Mouse (Mus musculus) cerebellum, adult 2 months (tissue): ENCODE measurements around the gene Urb1.

Source experiments
- CTCF ChIP-seq: fragments of 200-500 bp; IDR thresholded peaks from 2 replicates; pipeline ENCODE4 v1.5.1; 2011; ENCODE audit warnings: low read depth, mild to moderate bottlenecking, control low read depth, low read length, moderate library complexity, borderline replicate concordance; ENCODE audit not compliant: insufficient read depth
- POLR2A ChIP-seq: fragments of 200-500 bp; IDR thresholded peaks from 2 replicates; pipeline ENCODE4 v1.6.1; 2011; ENCODE audit warnings: low read length, control low read depth, borderline replicate concordance; ENCODE audit not compliant: insufficient read depth

GRCm38 (mm10) chr16:90798446-90798845 lies 11.8 kb downstream of the Urb1 start:
- TF ChIP-seq CTCF = no peak
- TF ChIP-seq POLR2A = no peak
